Mouse (Mus musculus): ENCODE measurements around the gene Hs6st1. TPM values are rescaled to one million over a fixed set of nuclear protein-coding genes. Genes with fewer than 3 reads are reported as not detected.
A peak's percentile ranks its signal among the peaks of the same experiment; 100 is the strongest.

Gene Hs6st1
- polyA plus RNA-seq, 3 experiments from 2014 or later, result 2.2 to 5.1 (median 4.9) TPM

- peak; percentile 81 for ATAC-seq
Measured at GRCm38 (mm10) chr1:36064861-36065760, 3.1 kb upstream of the Hs6st1 start.

DNA sequence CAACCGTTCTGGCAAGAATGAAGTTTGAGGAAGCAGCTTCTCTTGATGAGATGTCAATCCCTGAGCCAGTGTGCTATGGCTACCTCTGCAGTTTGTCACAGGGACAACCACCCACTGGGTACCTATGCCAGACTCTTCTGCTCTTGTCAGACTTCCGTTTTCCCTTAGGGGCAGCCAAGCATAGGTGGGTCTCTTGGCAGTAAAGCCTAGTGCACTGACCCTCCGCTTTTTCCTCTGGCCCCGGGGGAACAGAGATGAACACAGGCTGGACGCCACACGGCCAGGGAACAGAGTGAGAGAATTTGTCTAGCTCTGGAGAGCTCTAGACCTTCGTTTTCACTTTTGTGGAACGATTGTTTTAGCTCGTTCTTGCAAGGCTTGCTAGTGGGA lies 2.4 kb upstream of the Hs6st1 start:
- ATAC-seq, result no peak

GRCm38 (mm10) chr1:36066216-36066980 lies 1.8 kb upstream of the Hs6st1 start:
- ATAC-seq, result no peak

DNA sequence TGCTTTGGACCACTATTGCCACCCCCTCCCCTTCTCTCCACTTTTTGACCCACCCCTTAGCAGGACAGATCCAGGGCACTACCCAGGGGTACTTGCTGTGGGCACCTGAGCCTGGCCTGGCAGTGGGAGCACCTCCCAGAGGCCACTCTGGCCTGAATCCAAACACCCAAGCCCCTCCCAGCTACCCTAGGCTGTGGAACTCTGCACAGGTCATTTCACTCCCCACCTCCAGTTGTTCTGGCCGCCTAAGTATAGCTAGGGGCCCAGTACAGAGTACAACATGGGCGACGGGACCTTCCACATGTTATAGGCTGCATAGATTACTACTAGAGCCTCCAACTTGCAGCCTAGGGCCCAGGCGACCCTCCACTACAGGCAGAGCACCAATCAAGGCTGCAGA lies 999 bp upstream of the Hs6st1 start:
- no peak for ATAC-seq

GRCm38 (mm10) chr1:36067611-36068010 lies 589 bp upstream of the Hs6st1 start:
- ATAC-seq, result no peak

DNA sequence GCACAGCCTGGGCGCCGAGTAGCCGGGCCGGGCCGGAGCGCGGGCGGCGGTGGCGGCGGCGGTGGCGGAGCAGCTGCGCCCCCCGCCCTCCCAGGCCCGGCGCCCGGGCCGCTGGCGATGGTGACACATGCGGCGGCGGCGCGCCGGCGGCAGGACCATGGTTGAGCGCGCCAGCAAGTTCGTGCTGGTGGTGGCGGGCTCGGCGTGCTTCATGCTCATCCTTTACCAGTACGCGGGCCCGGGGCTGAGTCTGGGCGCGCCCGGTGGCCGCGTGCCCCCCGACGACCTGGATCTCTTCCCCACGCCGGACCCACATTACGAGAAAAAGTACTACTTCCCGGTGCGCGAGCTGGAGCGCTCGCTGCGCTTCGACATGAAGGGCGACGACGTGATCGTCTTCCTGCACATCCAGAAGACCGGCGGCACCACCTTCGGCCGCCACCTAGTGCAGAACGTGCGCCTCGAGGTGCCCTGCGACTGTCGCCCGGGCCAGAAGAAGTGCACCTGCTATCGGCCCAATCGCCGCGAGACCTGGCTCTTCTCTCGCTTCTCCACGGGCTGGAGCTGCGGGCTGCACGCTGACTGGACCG lies 426 bp downstream of the Hs6st1 start:
- ATAC-seq, result peak; percentile 6

- ATAC-seq, result peak; percentile 33
Measured at GRCm38 (mm10) chr1:36069291-36069771, 1.1 kb downstream of the Hs6st1 start.

DNA sequence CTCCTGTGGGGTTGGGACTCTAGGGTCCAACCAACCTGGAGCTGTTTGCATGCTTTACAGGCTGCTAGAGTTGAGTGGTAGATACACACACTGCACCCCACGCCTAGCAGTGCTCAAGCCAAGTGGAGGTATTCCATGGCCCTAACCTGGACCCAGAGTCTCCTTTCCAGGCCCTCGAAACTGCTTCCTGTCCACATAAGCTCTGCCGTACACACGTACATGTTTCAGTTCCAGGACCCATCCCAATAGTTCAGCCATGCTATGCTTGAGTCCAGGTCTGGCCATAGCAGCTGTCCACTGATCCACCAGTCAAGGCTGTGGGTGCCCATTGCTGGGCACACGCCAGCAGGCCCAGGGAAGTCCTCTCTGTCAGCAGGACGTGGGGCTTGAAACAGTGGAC lies 2.0 kb downstream of the Hs6st1 start:
- ATAC-seq, result no peak

DNA sequence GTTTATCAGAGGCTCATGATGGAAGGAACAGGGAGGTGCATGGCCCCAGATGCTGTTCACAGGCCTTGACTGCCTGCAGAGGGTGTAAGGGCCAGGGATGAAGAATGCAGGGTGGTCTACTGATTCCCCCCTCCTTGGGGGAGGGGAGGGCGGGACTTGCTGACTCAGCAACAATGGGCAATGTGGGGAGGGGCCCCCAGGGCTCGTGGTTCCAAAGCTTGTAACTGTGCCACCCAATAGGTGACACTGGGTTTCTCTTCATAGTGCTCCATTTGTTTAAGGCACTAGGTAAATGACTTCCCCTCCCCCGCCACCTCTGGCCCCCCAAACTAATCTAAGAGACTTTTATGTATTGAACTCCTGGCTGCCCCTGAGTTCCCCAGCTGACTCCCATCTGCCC lies 2.5 kb downstream of the Hs6st1 start:
- ATAC-seq, result no peak

GRCm38 (mm10) chr1:36071176-36071575 lies 3.0 kb downstream of the Hs6st1 start:
- no peak for ATAC-seq

GRCm38 (mm10) chr1:36071611-36072010 lies 3.4 kb downstream of the Hs6st1 start:
- ATAC-seq, result no peak

GRCm38 (mm10) chr1:36072588-36073556 lies 4.7 kb downstream of the Hs6st1 start:
- no peak for ATAC-seq

- ATAC-seq, result no peak
Measured at GRCm38 (mm10) chr1:36073566-36073965, 5.4 kb downstream of the Hs6st1 start.

GRCm38 (mm10) chr1:36074197-36074596 lies 6.0 kb downstream of the Hs6st1 start:
- ATAC-seq, result no peak

DNA sequence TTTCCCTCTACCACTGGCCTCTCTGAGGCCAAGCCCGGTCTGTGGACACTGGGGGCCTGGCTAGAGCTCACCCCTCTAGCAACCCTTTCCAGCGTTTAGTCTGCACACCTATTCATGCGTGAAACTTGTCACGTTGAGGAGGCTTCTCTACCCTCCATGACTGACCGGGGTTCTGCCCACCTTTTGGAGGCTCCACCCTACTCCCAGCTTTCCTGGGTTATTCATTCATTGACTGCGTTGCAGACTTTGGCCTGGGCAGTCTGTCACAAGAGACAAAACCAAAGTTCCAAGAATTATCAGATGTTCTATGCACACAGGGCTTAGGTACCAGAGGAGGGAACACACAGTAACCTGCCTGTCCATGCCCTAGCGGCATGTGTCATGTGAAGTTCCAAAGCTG lies 6.8 kb downstream of the Hs6st1 start:
- no peak for ATAC-seq

- ATAC-seq, result no peak
Measured at GRCm38 (mm10) chr1:36075652-36076051, 7.5 kb downstream of the Hs6st1 start.

DNA sequence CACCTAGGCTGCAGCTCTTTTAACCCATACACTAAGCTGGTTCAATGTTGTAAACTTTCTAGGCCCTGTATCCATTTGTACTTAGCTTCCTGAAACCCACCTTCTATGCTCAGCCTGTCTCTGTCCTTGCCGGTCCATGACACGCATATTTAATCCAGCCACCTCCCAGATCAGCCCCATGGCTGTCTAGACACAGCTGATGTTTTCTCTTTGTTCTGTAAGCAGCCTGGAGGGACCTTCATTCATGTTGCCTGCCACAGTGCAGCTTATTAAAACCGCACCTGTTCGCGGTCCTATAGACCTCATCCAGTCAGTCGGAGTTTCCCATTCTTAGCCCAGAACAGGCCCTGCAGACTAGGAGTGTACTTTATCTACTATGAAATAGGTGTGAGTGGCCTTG lies 8.9 kb downstream of the Hs6st1 start:
- ATAC-seq, result no peak

DNA sequence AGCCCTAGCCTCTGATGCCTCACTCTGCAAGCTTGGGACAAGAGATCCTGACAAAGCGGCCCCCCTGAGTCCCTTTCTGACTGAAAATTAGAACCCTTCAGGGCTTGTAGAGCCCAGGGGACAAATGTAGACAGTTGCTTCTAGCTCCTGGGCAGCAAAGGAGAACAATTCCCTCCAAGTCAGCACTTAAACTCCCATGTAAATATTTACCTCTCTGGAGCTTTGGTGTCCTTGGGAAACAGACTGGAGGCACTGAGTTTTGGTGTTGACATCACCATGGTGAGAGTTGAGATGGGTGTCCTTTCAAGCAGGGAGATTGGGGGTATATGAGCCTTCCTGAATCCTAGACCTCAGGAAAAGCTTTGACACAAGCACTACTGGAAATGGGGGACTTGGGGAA lies 10.1 kb downstream of the Hs6st1 start:
- no peak for ATAC-seq

- ATAC-seq, result no peak
Measured at GRCm38 (mm10) chr1:36079679-36080078, 11.5 kb downstream of the Hs6st1 start.

DNA sequence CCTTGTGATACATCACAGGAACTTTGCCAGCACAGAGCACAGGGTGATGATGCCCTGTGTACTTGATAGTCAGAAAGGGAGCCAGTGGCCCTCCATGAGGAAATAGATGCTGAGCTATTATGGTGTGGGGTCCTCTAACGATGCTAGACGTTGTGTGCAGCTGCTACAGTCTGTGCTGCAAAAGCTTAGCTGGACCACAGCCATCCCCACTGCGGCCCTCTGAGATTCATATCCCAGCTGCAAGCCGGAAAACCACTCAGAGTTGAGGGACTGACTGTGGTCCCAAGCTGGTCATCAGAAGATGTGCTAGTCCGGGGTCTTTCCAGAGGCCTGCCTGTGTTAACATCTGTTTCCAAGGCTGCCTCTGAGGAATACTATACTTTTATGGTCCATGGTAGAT lies 12.8 kb downstream of the Hs6st1 start:
- ATAC-seq, result no peak

GRCm38 (mm10) chr1:36082184-36082583 lies 14.0 kb downstream of the Hs6st1 start:
- no peak for ATAC-seq

DNA sequence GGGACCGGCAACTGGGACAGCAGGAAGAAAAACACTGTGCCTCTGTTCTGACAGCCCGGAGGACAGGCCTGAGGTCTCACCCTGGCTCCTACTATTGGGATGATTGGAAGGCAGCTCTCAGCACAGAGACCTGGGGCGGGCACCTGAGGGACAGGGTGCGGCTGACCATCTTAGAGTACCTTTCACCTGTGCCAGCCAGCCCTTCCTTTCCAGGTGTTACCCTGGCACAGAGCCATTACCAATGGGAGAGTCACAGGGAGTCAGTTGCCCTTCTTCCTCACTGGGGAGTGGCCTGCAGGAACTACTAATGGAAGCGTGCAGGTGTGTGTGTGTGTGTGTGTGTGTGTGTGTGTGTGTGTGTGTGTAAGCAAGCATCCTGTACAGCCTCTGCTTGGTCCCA lies 15.4 kb downstream of the Hs6st1 start:
- ATAC-seq, result no peak

Data from inflammation-experienced regulatory T-cells, adult 6 months (primary cell).